ENCODE assay signal across 21 mouse cellular contexts in the genomic region with DNA sequence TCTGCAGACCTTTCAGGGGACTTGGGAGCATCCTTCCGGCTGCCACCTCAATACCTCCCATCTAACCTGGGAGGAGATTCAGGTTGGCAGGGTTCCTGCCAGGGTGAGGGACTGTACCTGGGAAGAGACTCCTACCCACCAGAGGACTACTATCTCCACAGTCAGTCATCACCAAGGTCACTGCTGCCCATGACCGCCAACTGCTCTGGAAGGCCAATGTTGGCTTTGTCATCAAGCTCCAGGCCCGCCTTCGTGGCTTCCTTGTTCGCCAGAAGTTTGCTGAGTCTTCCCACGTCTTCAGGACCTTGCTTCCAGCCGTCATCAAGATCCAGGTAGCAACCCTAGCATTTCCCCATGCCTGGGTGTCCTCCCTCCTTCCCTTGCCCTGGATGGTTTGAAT. TPM values are rescaled to one million over a fixed set of nuclear protein-coding genes. Genes with fewer than 3 reads are reported as not detected.
A peak's percentile ranks its signal among the peaks of the same experiment; 100 is the strongest.
DNase-seq lines count a peak whose midpoint lies in the region; ATAC-seq lines count a peak whose summit lies in the region.
"Had no signal": no experiment of that assay in that cellular context is flagged by ENCODE, and none has a peak within 500 bp of the region (broad histone marks: within the 10 kb centered on the region; RNA-seq: fewer than 3 reads in every experiment).

No protein-coding gene starts in this region.

- no peak overlapping the region for H3K4me3 ChIP-seq in heart, embryonic 13.5 days
- no peak overlapping the region for H3K4me3 ChIP-seq in heart, embryonic 10.5 days
- no peak overlapping the region for H3K4me3 ChIP-seq in kidney, embryonic 15.5 days (replicated peaks)
- H3K4me3 ChIP-seq in macrophage (ENCODE audit: inconsistent target): no peak overlapping the region
- H3K4me3 ChIP-seq: embryonic facial prominence, embryonic 10.5 days; forebrain, embryonic 13.5 days; heart, embryonic 15.5 days; hindbrain, embryonic 15.5 days had no signal

- H3K9ac ChIP-seq in heart, embryonic 13.5 days: no peak overlapping the region
- H3K9ac ChIP-seq in kidney, embryonic 15.5 days: no peak overlapping the region
- H3K9ac ChIP-seq: forebrain, embryonic 13.5 days; forebrain, postnatal 0 days; heart, embryonic 15.5 days; hindbrain, embryonic 15.5 days had no signal

- peaks cover 98% of the 10 kb centered on the region for H3K36me3 ChIP-seq in heart, embryonic 13.5 days
- H3K36me3 ChIP-seq in heart, embryonic 10.5 days: peaks cover 93% of the 10 kb centered on the region
- peaks cover 93% of the 10 kb centered on the region for H3K36me3 ChIP-seq in kidney, embryonic 15.5 days
- H3K36me3 ChIP-seq in macrophage (ENCODE audit: inconsistent target): no peaks in the 10 kb centered on the region
- H3K36me3 ChIP-seq: hindbrain, embryonic 15.5 days had no signal

- peak overlapping the region; percentile 40; the same call in 1 of the 2 replicates for H3K27ac ChIP-seq in heart, embryonic 13.5 days (replicated peaks)
- H3K27ac ChIP-seq in heart, embryonic 10.5 days: no peak overlapping the region
- H3K27ac ChIP-seq in kidney, embryonic 15.5 days: 0 out of 2 replicates have a peak overlapping the region, but pooled peaks have one; percentile 63
- H3K27ac ChIP-seq in macrophage: peak overlapping the region; percentile 95
- H3K27ac ChIP-seq: forebrain, embryonic 13.5 days; hindbrain, embryonic 15.5 days had no signal

- H3K9me3 ChIP-seq in heart, embryonic 13.5 days: no peaks in the 10 kb centered on the region
- H3K9me3 ChIP-seq in heart, embryonic 10.5 days: no peaks in the 10 kb centered on the region
- no peaks in the 10 kb centered on the region for H3K9me3 ChIP-seq in kidney, embryonic 15.5 days (replicated peaks)
- H3K9me3 ChIP-seq: embryonic facial prominence, embryonic 10.5 days; forebrain, embryonic 13.5 days; G1E; heart, embryonic 15.5 days; hindbrain, embryonic 15.5 days had no signal

- H3K4me2 ChIP-seq in heart, embryonic 13.5 days: no peak overlapping the region
- H3K4me2 ChIP-seq in kidney, embryonic 15.5 days: no peak overlapping the region
- H3K4me2 ChIP-seq: forebrain, embryonic 13.5 days; heart, embryonic 15.5 days; hindbrain, embryonic 15.5 days had no signal

- H3K4me1 ChIP-seq in heart, embryonic 13.5 days: no peaks in the 10 kb centered on the region
- H3K4me1 ChIP-seq in heart, embryonic 10.5 days: peaks cover 6% of the 10 kb centered on the region
- no peaks in the 10 kb centered on the region for H3K4me1 ChIP-seq in kidney, embryonic 15.5 days
- H3K4me1 ChIP-seq: embryonic facial prominence, embryonic 10.5 days; forebrain, embryonic 13.5 days; heart, embryonic 15.5 days; hindbrain, embryonic 15.5 days had no signal

- H3K27me3 ChIP-seq in heart, embryonic 13.5 days (replicated peaks): no peaks in the 10 kb centered on the region
- H3K27me3 ChIP-seq in heart, embryonic 10.5 days (ENCODE audit: insufficient read depth, poor library complexity, severe bottlenecking): no peaks in the 10 kb centered on the region
- H3K27me3 ChIP-seq in kidney, embryonic 15.5 days: no peaks in the 10 kb centered on the region
- H3K27me3 ChIP-seq: forebrain, embryonic 13.5 days; heart, embryonic 15.5 days; hindbrain, embryonic 15.5 days had no signal

- WGBS in heart, embryonic 13.5 days: 88% methylated on average over 7 of the region's 7 CpGs
- 84% methylated on average over 7 of the region's 7 CpGs for WGBS in heart, embryonic 10.5 days
- 88% methylated on average over 7 of the region's 7 CpGs for WGBS in kidney, embryonic 15.5 days
- WGBS in macrophage (ENCODE audit: missing documents): 87% methylated on average over 7 of the region's 7 CpGs

- no peak for ATAC-seq in heart, embryonic 13.5 days (ENCODE audit: extremely low read depth, insufficient number of reproducible peaks, low FRiP score, low TSS enrichment)
- ATAC-seq in kidney, embryonic 15.5 days (replicated peaks; ENCODE audit: low FRiP score): no peak
- ATAC-seq: CD4-positive, CD25-positive, alpha-beta regulatory T cell, adult 4 months; forebrain, embryonic 13.5 days; forebrain, postnatal 0 days had no signal

- DNase-seq in adrenal gland, adult 2 months: peak; percentile 41
- DNase-seq in adrenal gland, adult 18-20 months (ENCODE audit: low spot score in 2 of 2): no peak
- DNase-seq in heart, embryonic 10.5 days (ENCODE audit: low spot score): no peak
- no peak for DNase-seq in kidney, postnatal 4 days
- DNase-seq: B cell, adult 2 months; cerebellum, adult 2 months; cerebellum, postnatal 10 days; forebrain, postnatal 0 days; gastrocnemius, postnatal 14 days had no signal

- H3K79me2 ChIP-seq in macrophage (ENCODE audit: inconsistent target): no peaks in the 10 kb centered on the region

RNA-seq across cellular contexts. Expression of gene Iqgap3, which starts 20.0 kb away (rescaled TPM):
- 1 to 10 TPM in 1 of 2 experiments, under 1 TPM in 1; 0.69 to 1.1 TPM for total RNA-seq in adrenal gland, adult 2 months (2021)
- 3.0 and 3.6 TPM in 2 replicates for polyA plus RNA-seq in adrenal gland, adult 2 months (2012; rRNA removed)
- under 1 TPM; 0.64 to 0.80 TPM for total RNA-seq in adrenal gland, adult 18-20 months (2021)
- polyA plus RNA-seq in heart, embryonic 13.5 days (2015; fragmentation: Nextera tagmentation; extraction: Ambion mirVana): 22.7 and 24.2 TPM in 2 replicates
- polyA plus RNA-seq in heart, embryonic 10.5 days (2016; fragmentation: Nextera tagmentation; extraction: Ambion mirVana): 22.0 and 27.4 TPM in 2 replicates
- polyA plus RNA-seq in kidney, embryonic 15.5 days (2015; fragmentation: Nextera tagmentation; extraction: Ambion mirVana): 18.5 and 22.1 TPM in 2 replicates
- 10 to 100 TPM in 8 of 26 experiments, 1 to 10 TPM in 18; 1.6 to 22.0 (median 5.7) TPM for total RNA-seq in macrophage (2018; cell fraction: chromatin; rRNA removed)
- 1 to 10 TPM in 24 of 26 experiments, under 1 TPM in 2; 0.82 to 5.2 (median 2.1) TPM for total RNA-seq in macrophage (2018; cell fraction: cytosol; rRNA removed)
- total RNA-seq in macrophage (2018; cell fraction: nucleus; rRNA removed): 10 to 100 TPM in 1 of 26 experiments, 1 to 10 TPM in 25; 1.3 to 14.6 (median 3.6) TPM
- 2.5 to 4.1 TPM (median 3.7 TPM) in 3 replicates for polyA plus RNA-seq in macrophage (2018)

RNA-seq across cellular contexts. Expression of gene Ttc24, which starts 23.6 kb away (rescaled TPM):
- total RNA-seq in adrenal gland, adult 2 months (2021): not detected
- not detected in 2 replicates for polyA plus RNA-seq in adrenal gland, adult 2 months (2012; rRNA removed)
- not detected for total RNA-seq in adrenal gland, adult 18-20 months (2021)
- polyA plus RNA-seq in heart, embryonic 13.5 days (2015; fragmentation: Nextera tagmentation; extraction: Ambion mirVana): not detected in 2 replicates
- 0.14 TPM in 1 of 2 replicates, not detected in the other for polyA plus RNA-seq in heart, embryonic 10.5 days (2016; fragmentation: Nextera tagmentation; extraction: Ambion mirVana)
- not detected in 2 replicates for polyA plus RNA-seq in kidney, embryonic 15.5 days (2015; fragmentation: Nextera tagmentation; extraction: Ambion mirVana)
- total RNA-seq in macrophage (2018; cell fraction: chromatin; rRNA removed): not detected
- total RNA-seq in macrophage (2018; cell fraction: cytosol; rRNA removed): not detected
- not detected for total RNA-seq in macrophage (2018; cell fraction: nucleus; rRNA removed)
- not detected in 3 replicates for polyA plus RNA-seq in macrophage (2018)
- total RNA-seq: gastrocnemius, adult 18-20 months; gastrocnemius, postnatal 14 days; heart, postnatal 25 days had no signal
- polyA plus RNA-seq: CD4-positive, CD25-positive, alpha-beta regulatory T cell, adult 4 months; cerebellum, adult 2 months; forebrain, embryonic 13.5 days; forebrain, postnatal 0 days; G1E; heart, embryonic 15.5 days; hindbrain, embryonic 11.5 days; hindbrain, embryonic 15.5 days had no signal

RNA-seq across cellular contexts. Expression of gene Mef2d, which starts 40.4 kb away (rescaled TPM):
- total RNA-seq in adrenal gland, adult 2 months (2021): 100 to 1,000 TPM in 1 of 2 experiments, 10 to 100 TPM in 1; 78.4 to 114 TPM
- 173 and 185 TPM in 2 replicates for polyA plus RNA-seq in adrenal gland, adult 2 months (2012; rRNA removed)
- 10 to 100 TPM; 83.3 to 90.7 TPM for total RNA-seq in adrenal gland, adult 18-20 months (2021)
- polyA plus RNA-seq in heart, embryonic 13.5 days (2015; fragmentation: Nextera tagmentation; extraction: Ambion mirVana): 35.5 and 37.1 TPM in 2 replicates
- 35.8 and 47.3 TPM in 2 replicates for polyA plus RNA-seq in heart, embryonic 10.5 days (2016; fragmentation: Nextera tagmentation; extraction: Ambion mirVana)
- 18.5 and 21.5 TPM in 2 replicates for polyA plus RNA-seq in kidney, embryonic 15.5 days (2015; fragmentation: Nextera tagmentation; extraction: Ambion mirVana)
- 100 to 1,000 TPM in 17 of 26 experiments, 10 to 100 TPM in 9; 29.4 to 174 (median 111) TPM for total RNA-seq in macrophage (2018; cell fraction: chromatin; rRNA removed)
- total RNA-seq in macrophage (2018; cell fraction: cytosol; rRNA removed): 10 to 100 TPM; 29.8 to 74.5 (median 47.8) TPM
- 100 to 1,000 TPM in 10 of 26 experiments, 10 to 100 TPM in 16; 36.8 to 163 (median 85.6) TPM for total RNA-seq in macrophage (2018; cell fraction: nucleus; rRNA removed)
- polyA plus RNA-seq in macrophage (2018): 37.8 to 68.1 TPM (median 46.3 TPM) in 3 replicates

RNA-seq across cellular contexts. Expression of gene Naxe, which starts 43.4 kb away (rescaled TPM):
- 100 to 1,000 TPM; 142 to 155 TPM for total RNA-seq in adrenal gland, adult 2 months (2021)
- polyA plus RNA-seq in adrenal gland, adult 2 months (2012; rRNA removed): 79.6 and 113 TPM in 2 replicates
- 100 to 1,000 TPM; 155 to 159 TPM for total RNA-seq in adrenal gland, adult 18-20 months (2021)
- polyA plus RNA-seq in heart, embryonic 13.5 days (2015; fragmentation: Nextera tagmentation; extraction: Ambion mirVana): 144 and 156 TPM in 2 replicates
- 143 and 148 TPM in 2 replicates for polyA plus RNA-seq in heart, embryonic 10.5 days (2016; fragmentation: Nextera tagmentation; extraction: Ambion mirVana)
- polyA plus RNA-seq in kidney, embryonic 15.5 days (2015; fragmentation: Nextera tagmentation; extraction: Ambion mirVana): 164 and 174 TPM in 2 replicates
- total RNA-seq in macrophage (2018; cell fraction: chromatin; rRNA removed): 10 to 100 TPM in 6 of 26 experiments, 1 to 10 TPM in 18, not detected in 2; 1.5 to 20.1 (median 7.7) TPM
- 10 to 100 TPM; 57.5 to 79.5 (median 70.0) TPM for total RNA-seq in macrophage (2018; cell fraction: cytosol; rRNA removed)
- 10 to 100 TPM in 22 of 26 experiments, 1 to 10 TPM in 4; 8.3 to 32.6 (median 19.2) TPM for total RNA-seq in macrophage (2018; cell fraction: nucleus; rRNA removed)
- polyA plus RNA-seq in macrophage (2018): 66.0 to 99.6 TPM (median 82.3 TPM) in 3 replicates

RNA-seq across cellular contexts. Expression of gene Gpatch4, which starts 58.8 kb away (rescaled TPM):
- 10 to 100 TPM; 13.9 to 16.6 TPM for total RNA-seq in adrenal gland, adult 2 months (2021)
- polyA plus RNA-seq in adrenal gland, adult 2 months (2012; rRNA removed): 2.3 and 3.5 TPM in 2 replicates
- total RNA-seq in adrenal gland, adult 18-20 months (2021): 10 to 100 TPM; 15.9 to 18.9 TPM
- 18.7 and 20.9 TPM in 2 replicates for polyA plus RNA-seq in heart, embryonic 13.5 days (2015; fragmentation: Nextera tagmentation; extraction: Ambion mirVana)
- 28.5 and 47.0 TPM in 2 replicates for polyA plus RNA-seq in heart, embryonic 10.5 days (2016; fragmentation: Nextera tagmentation; extraction: Ambion mirVana)
- 38.2 and 45.4 TPM in 2 replicates for polyA plus RNA-seq in kidney, embryonic 15.5 days (2015; fragmentation: Nextera tagmentation; extraction: Ambion mirVana)
- 10 to 100 TPM in 10 of 26 experiments, 1 to 10 TPM in 16; 2.6 to 18.8 (median 9.1) TPM for total RNA-seq in macrophage (2018; cell fraction: chromatin; rRNA removed)
- 1 to 10 TPM; 4.0 to 9.6 (median 7.2) TPM for total RNA-seq in macrophage (2018; cell fraction: cytosol; rRNA removed)
- total RNA-seq in macrophage (2018; cell fraction: nucleus; rRNA removed): 10 to 100 TPM in 6 of 26 experiments, 1 to 10 TPM in 20; 2.7 to 27.2 (median 6.5) TPM
- polyA plus RNA-seq in macrophage (2018): 6.3 to 30.7 TPM (median 19.6 TPM) in 3 replicates
